Mouse (Mus musculus): ENCODE data around the gene Prkar2b.

GRCm38 (mm10) chr12:32099686-32100206 lies 38.6 kb upstream of the Prkar2b start:
- TF ChIP-seq MYB (IDR thresholded peaks at IDR 0.05; ENCODE audit: low read depth, low read length) = no peak
- no peak for TF ChIP-seq CHD2 (IDR thresholded peaks at IDR 0.05; ENCODE audit: low read length)
- no peak for TF ChIP-seq POLR2AphosphoS2 (IDR thresholded peaks at IDR 0.05; ENCODE audit: low read length)
- no peak for TF ChIP-seq BHLHE40 (IDR thresholded peaks at IDR 0.05; ENCODE audit: borderline replicate concordance, low read depth, low read length)
- TF ChIP-seq CTCF (IDR thresholded peaks at IDR 0.05 in 2 of 3, conservative IDR thresholded peaks at IDR 0.05 in 1 of 3; ENCODE audit: control insufficient read depth in 1 of 3, insufficient read depth in 1 of 3, low read depth in 2 of 3, low read length in 3 of 3, poor library complexity in 1 of 3, severe bottlenecking in 1 of 3) = no peak
- no peak for TF ChIP-seq GATA1 (IDR thresholded peaks at IDR 0.05; ENCODE audit: low read depth, low read length)
- TF ChIP-seq POLR2A (IDR thresholded peaks at IDR 0.05; ENCODE audit: control insufficient read depth in 1 of 2, insufficient read depth in 1 of 2, low read depth in 1 of 2, low read length in 2 of 2, poor library complexity in 1 of 2) = no peak
- no peak for TF ChIP-seq ZKSCAN1 (IDR thresholded peaks at IDR 0.05; ENCODE audit: low read depth, low read length)
- TF ChIP-seq ELF1 (IDR thresholded peaks at IDR 0.05; ENCODE audit: low read depth, low read length) = no peak

Measured in MEL (cell line).